8 mouse cellular contexts compared by ENCODE assay signal in the genomic region with DNA sequence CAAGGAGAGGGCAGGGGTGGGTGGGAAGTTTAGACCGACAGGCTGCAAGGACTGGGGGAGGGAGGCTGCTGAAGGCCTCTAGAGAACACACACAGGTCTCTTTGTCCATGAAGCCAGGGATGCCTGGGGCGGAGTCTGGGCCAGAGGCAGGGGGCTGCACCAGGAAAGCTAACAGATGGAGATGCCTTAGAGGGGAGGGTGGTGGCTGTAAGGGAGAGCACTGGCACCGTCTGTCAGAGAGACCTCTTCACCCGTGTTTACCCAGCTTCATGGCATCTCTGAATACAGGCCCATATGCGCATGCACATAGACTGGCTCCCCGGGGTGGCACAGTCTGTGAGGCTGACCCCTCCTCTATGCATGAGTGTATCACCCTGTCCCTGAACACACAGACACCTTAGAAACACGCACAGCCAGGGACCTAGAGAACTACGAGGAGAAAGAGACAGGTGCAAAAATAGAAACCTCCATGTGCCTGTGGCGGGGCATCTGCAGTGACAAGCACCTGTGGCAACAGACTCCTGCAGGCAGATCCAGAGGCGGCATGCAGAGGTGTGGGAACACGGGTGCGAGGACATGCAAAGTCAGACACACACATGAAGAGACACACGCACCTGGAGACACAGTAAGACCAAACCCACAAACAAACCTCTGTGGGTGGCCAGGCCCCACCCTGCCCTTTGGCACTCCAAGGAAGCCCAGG. TPM values are rescaled to one million over a fixed set of nuclear protein-coding genes. Genes with fewer than 3 reads are reported as not detected.
DNase-seq lines count a peak whose midpoint lies in the region; ATAC-seq and TF ChIP-seq lines count a peak whose summit lies in the region.

No protein-coding gene starts in this region.

- peak overlapping the region; percentile 17 for H3K9ac ChIP-seq in forebrain, embryonic 12.5 days
- no peak overlapping the region for H3K9ac ChIP-seq in limb, embryonic 15.5 days
- H3K9ac ChIP-seq in liver, postnatal 0 days (replicated peaks) = no peak overlapping the region

- H3K4me3 ChIP-seq in forebrain, embryonic 12.5 days (replicated peaks) = no peak overlapping the region
- H3K4me3 ChIP-seq in limb, embryonic 15.5 days = no peak overlapping the region
- H3K4me3 ChIP-seq in liver, postnatal 0 days (ENCODE audit: low read depth, low read length) = no peak overlapping the region

- no peak for TF ChIP-seq EP300 in liver, postnatal 0 days (IDR thresholded peaks at IDR 0.05; ENCODE audit: low read depth)

- ATAC-seq in forebrain, embryonic 12.5 days (ENCODE audit: low FRiP score) = peak; percentile 62
- ATAC-seq in limb, embryonic 15.5 days (ENCODE audit: insufficient number of reproducible peaks, low FRiP score, low TSS enrichment, low read depth) = no peak
- no peak for ATAC-seq in liver, postnatal 0 days
- no peak for ATAC-seq in megakaryocyte, adult 5-6 weeks (ENCODE audit: poor library complexity, severe bottlenecking)

- H3K4me2 ChIP-seq in forebrain, embryonic 12.5 days = peak overlapping the region; percentile 93
- 0 out of 2 replicates have a peak overlapping the region, but pooled peaks have one; percentile 87 for H3K4me2 ChIP-seq in limb, embryonic 15.5 days
- H3K4me2 ChIP-seq in liver, postnatal 0 days (ENCODE audit: low read depth, low read length) = no peak overlapping the region

- WGBS in forebrain, embryonic 12.5 days = 28% methylated on average over 13 of the region's 13 CpGs
- WGBS in limb, embryonic 15.5 days = 46% methylated on average over 13 of the region's 13 CpGs
- WGBS in liver, postnatal 0 days (ENCODE audit: insufficient replicate concordance) = 66% methylated on average over 13 of the region's 13 CpGs

- H3K4me1 ChIP-seq in forebrain, embryonic 12.5 days = peaks cover 66% of the 10 kb centered on the region
- H3K4me1 ChIP-seq in limb, embryonic 15.5 days = peaks cover 51% of the 10 kb centered on the region
- H3K4me1 ChIP-seq in liver, postnatal 0 days (ENCODE audit: insufficient read depth) = peaks cover 13% of the 10 kb centered on the region

- DNase-seq in left cerebral cortex, adult 9 months (ENCODE audit: low spot score in 2 of 2) = peak; percentile 20 to 25
- no peak for DNase-seq in left cerebral cortex, postnatal 10 days (ENCODE audit: extremely low spot score in 1 of 2, low spot score in 2 of 2)
- peak; percentile 35 for DNase-seq in thymus, postnatal 0 days (ENCODE audit: low spot score)
- DNase-seq in gastrocnemius, postnatal 25 days = no peak
- no peak for DNase-seq in liver, postnatal 0 days

- intact Hi-C loops in left cerebral cortex, postnatal 10 days (cut with DNase I) = loop anchor here (2.0 kb wide), 1 partner anchor 29 kb away; a partner anchor contains a TSS

- no peaks in the 10 kb centered on the region for H3K9me3 ChIP-seq in forebrain, embryonic 12.5 days
- no peaks in the 10 kb centered on the region for H3K9me3 ChIP-seq in limb, embryonic 15.5 days
- no peaks in the 10 kb centered on the region for H3K9me3 ChIP-seq in liver, postnatal 0 days (ENCODE audit: low read length)

- TF ChIP-seq CTCF in liver, postnatal 0 days (IDR thresholded peaks at IDR 0.05; ENCODE audit: low read depth) = no peak

- peak overlapping the region; percentile 86 for H3K27ac ChIP-seq in forebrain, embryonic 12.5 days
- H3K27ac ChIP-seq in limb, embryonic 15.5 days = peak overlapping the region; percentile 54; the same call in 1 of the 2 replicates
- no peak overlapping the region for H3K27ac ChIP-seq in liver, postnatal 0 days (ENCODE audit: low read depth)

- peaks cover 32% of the 10 kb centered on the region for H3K36me3 ChIP-seq in forebrain, embryonic 12.5 days (replicated peaks)
- H3K36me3 ChIP-seq in limb, embryonic 15.5 days = peaks cover 25% of the 10 kb centered on the region
- no peaks in the 10 kb centered on the region for H3K36me3 ChIP-seq in liver, postnatal 0 days (replicated peaks; ENCODE audit: insufficient read depth, low read length)

- no peaks in the 10 kb centered on the region for H3K27me3 ChIP-seq in forebrain, embryonic 12.5 days
- no peaks in the 10 kb centered on the region for H3K27me3 ChIP-seq in limb, embryonic 15.5 days
- H3K27me3 ChIP-seq in liver, postnatal 0 days (ENCODE audit: insufficient read depth, low read length) = no peaks in the 10 kb centered on the region

RNA-seq across cellular contexts. Expression of a gene that starts 29.3 kb away (rescaled TPM):
- total RNA-seq in left cerebral cortex, postnatal 10 days (2021) = 100 to 1,000 TPM; 176 to 196 TPM
- 118 and 122 TPM in 2 replicates for polyA plus RNA-seq in forebrain, embryonic 12.5 days (2016; fragmentation: Nextera tagmentation; extraction: Ambion mirVana)
- 66.4 and 82.7 TPM in 2 replicates for polyA plus RNA-seq in limb, embryonic 15.5 days (2015; fragmentation: Nextera tagmentation; extraction: Ambion mirVana)
- polyA plus RNA-seq in thymus, postnatal 0 days (2015; fragmentation: Nextera tagmentation; extraction: Ambion mirVana) = 32.2 and 33.7 TPM in 2 replicates
- total RNA-seq in gastrocnemius, postnatal 25 days (2021) = 1 to 10 TPM; 3.7 to 4.8 TPM
- 10.3 and 11.8 TPM in 2 replicates for polyA plus RNA-seq in liver, postnatal 0 days (2015; fragmentation: Nextera tagmentation; extraction: Ambion mirVana)
- total RNA-seq in megakaryocyte, adult 5-6 weeks (2015) = 1.1 TPM in 2 replicates
- total RNA-seq in megakaryocyte, adult 5-6 weeks (2017) = 0.77 and 0.89 TPM in 2 replicates

Comparison
In these comparisons a context has a peak if more than half of its experiments do, and no peak if none do; other contexts are left out.
1. DNase-seq: peak in left cerebral cortex, adult 9 months (2 of 2) and thymus, postnatal 0 days (single experiment); none in left cerebral cortex, postnatal 10 days (0 of 2), gastrocnemius, postnatal 25 days (single experiment) and liver, postnatal 0 days (single experiment).